Mouse (Mus musculus) kidney, embryonic 16.5 days (tissue): ENCODE results near the gene Sri. TPM values are rescaled to one million over a fixed set of nuclear protein-coding genes. Genes with fewer than 3 reads are reported as not detected.
"Not testable (repeated sequence)": the region's sequence is repeated elsewhere in the genome, so short reads cannot be mapped to it uniquely, and the experiment has no call there.

Experiments used
- ATAC-seq: fragments of 200-750 bp; cut with Nextera tagmentation; 2 replicates; pipeline ENCODE4 v1.8.0; 2017; ENCODE audit warnings: moderate TSS enrichment; ENCODE audit not compliant: low FRiP score, low TSS enrichment
- H3K27ac ChIP-seq: fragments of 300-500 bp; sonication (generic); 2 replicates; pipeline ENCODE4 v1.5.1; 2014; ENCODE audit warnings: low read length
- H3K27me3 ChIP-seq: fragments of 300-500 bp; sonication (generic); 2 replicates; pipeline ENCODE4 v1.6.1; 2014; ENCODE audit warnings: low read length, control low read depth, mixed read lengths; ENCODE audit not compliant: insufficient read depth
- H3K36me3 ChIP-seq: fragments of 300-500 bp; sonication (generic); 2 replicates; pipeline ENCODE4 v1.6.1; 2014; ENCODE audit warnings: low read length, control low read depth, mixed read lengths; ENCODE audit not compliant: insufficient read depth
- H3K4me1 ChIP-seq: fragments of 300-500 bp; sonication (generic); 2 replicates; pipeline ENCODE4 v1.6.1; 2014; ENCODE audit warnings: low read length, control low read depth, mixed read lengths; ENCODE audit not compliant: insufficient read depth
- H3K4me2 ChIP-seq: fragments of 300-500 bp; sonication (generic); replicated peaks from 2 replicates; pipeline ENCODE4 v1.6.1; 2014; ENCODE audit warnings: low read depth, low read length
- H3K4me3 ChIP-seq: fragments of 300-500 bp; sonication (generic); 2 replicates; pipeline ENCODE4 v1.5.1; 2014; ENCODE audit warnings: mild to moderate bottlenecking, low read length
- H3K9ac ChIP-seq: fragments of 300-500 bp; sonication (generic); replicated peaks from 2 replicates; pipeline ENCODE4 v1.6.1; 2014; ENCODE audit warnings: low read length
- H3K9me3 ChIP-seq: fragments of 300-500 bp; sonication (generic); 2 replicates; pipeline ENCODE4 v1.6.1; 2016; ENCODE audit warnings: low read length, control low read depth
- WGBS: fragments of 180-500 bp; shearing (Covaris S2); extraction: QIAGEN DNeasy Blood & Tissue Kit; methylation state at CpG from one replicate; pipeline ENCODE4 v1.1.7; 2014; 5-methylcytosine and 5-hydroxymethylcytosine counted together
- polyA plus RNA-seq: library from polyadenylated mRNA; unstranded; fragments of >200 nt; fragmentation: Nextera tagmentation; extraction: Ambion mirVana; gene quantifications from 2 replicates; pipeline ENCODE4 v1.2.1, GENCODE M21; 2015

Sri gene
- polyA plus RNA-seq: 351 and 360 TPM in 2 replicates

- peak; percentile 87 for ATAC-seq
- no peaks in the 10 kb centered on the region for H3K4me1 ChIP-seq
- 73% methylated on average over 6 of the region's 6 CpGs for WGBS
Observed at GRCm38 (mm10) chr5:8045855-8046254, at the start of gene Sri. Sri (plus strand) TSS chr5:8046078.

GRCm38 (mm10) chr5:7996401-7997044 is 49.4 kb upstream of the Sri start:
- ATAC-seq: no peak

More at GRCm38 (mm10) chr5:8045855-8046254, at the start of gene Sri:
- no peaks in the 10 kb centered on the region for H3K36me3 ChIP-seq
- H3K4me3 ChIP-seq: no peak within 1 kb of the TSS
- no peak within 1 kb of the TSS for H3K9ac ChIP-seq
- H3K9me3 ChIP-seq: no peaks in the 10 kb centered on the region
- H3K27ac ChIP-seq: no peak within 1 kb of the TSS
- H3K4me2 ChIP-seq: no peak within 1 kb of the TSS
- no peaks in the 10 kb centered on the region for H3K27me3 ChIP-seq

GRCm38 (mm10) chr5:7997086-7997485 is 48.8 kb upstream of the Sri start:
- H3K36me3 ChIP-seq: no peaks in the 10 kb centered on the region
- no peaks in the 10 kb centered on the region for H3K27me3 ChIP-seq
- no peak overlapping the region for H3K9ac ChIP-seq
- no peaks in the 10 kb centered on the region for H3K4me1 ChIP-seq
- no peak overlapping the region for H3K4me2 ChIP-seq
- no peak for ATAC-seq
- H3K27ac ChIP-seq: no peak overlapping the region
- no peaks in the 10 kb centered on the region for H3K9me3 ChIP-seq
- 90% methylated on average over 2 of the region's 2 CpGs for whole genome bisulfite sequencing
- no peak overlapping the region for H3K4me3 ChIP-seq

More at GRCm38 (mm10) chr5:7996401-7997044, 49.4 kb upstream of the Sri start:
- Histone ChIP-seq H3K9ac (no peak overlapping the region), H3K4me2 (no peak overlapping the region), H3K27ac (no peak overlapping the region), H3K9me3 (no peaks in the 10 kb centered on the region), H3K27me3 (no peaks in the 10 kb centered on the region), H3K4me3 (no peak overlapping the region), H3K36me3 (no peaks in the 10 kb centered on the region), H3K4me1 (no peaks in the 10 kb centered on the region)
- WGBS: 46% methylated on average over 8 of the region's 8 CpGs

- ATAC-seq: no peak
Observed at GRCm38 (mm10) chr5:8000466-8000865, 45.4 kb upstream of the Sri start.

GRCm38 (mm10) chr5:8002827-8003226 is 43.1 kb upstream of the Sri start:
- Histone ChIP-seq H3K4me1 (no peaks in the 10 kb centered on the region), H3K4me2 (no peak overlapping the region), H3K9me3 (0 out of 2 replicates have a peak, but pooled peaks cover 6% of the 10 kb centered on the region), H3K27me3 (no peaks in the 10 kb centered on the region), H3K9ac (no peak overlapping the region), H3K4me3 (no peak overlapping the region), H3K27ac (no peak overlapping the region), H3K36me3 (no peaks in the 10 kb centered on the region)
- ATAC-seq: no peak

More at GRCm38 (mm10) chr5:8000466-8000865, 45.4 kb upstream of the Sri start:
- Histone ChIP-seq H3K9ac (no peak overlapping the region), H3K27me3 (no peaks in the 10 kb centered on the region), H3K4me2 (no peak overlapping the region), H3K4me3 (no peak overlapping the region), H3K36me3 (no peaks in the 10 kb centered on the region), H3K4me1 (no peaks in the 10 kb centered on the region), H3K27ac (no peak overlapping the region), H3K9me3 (no peaks in the 10 kb centered on the region)
- WGBS: 85% methylated on average over 10 of the region's 10 CpGs

- 71% methylated on average over 3 of the region's 3 CpGs for WGBS
- Histone ChIP-seq H3K9ac (no peak overlapping the region), H3K27me3 (no peaks in the 10 kb centered on the region), H3K4me1 (no peaks in the 10 kb centered on the region), H3K27ac (no peak overlapping the region), H3K36me3 (no peaks in the 10 kb centered on the region), H3K4me3 (no peak overlapping the region), H3K4me2 (no peak overlapping the region), H3K9me3 (peaks cover 11% of the 10 kb centered on the region)
- ATAC-seq: no peak
Observed at GRCm38 (mm10) chr5:8013276-8013675, 32.6 kb upstream of the Sri start.

GRCm38 (mm10) chr5:8034596-8034995 is 11.3 kb upstream of the Sri start:
- not testable (repeated sequence) for H3K4me2 ChIP-seq, H3K9me3 ChIP-seq, H3K4me1 ChIP-seq, H3K27ac ChIP-seq, H3K9ac ChIP-seq, ATAC-seq, H3K4me3 ChIP-seq, H3K27me3 ChIP-seq, H3K36me3 ChIP-seq
- WGBS: 85% methylated on average over 6 of the region's 6 CpGs

- no peak overlapping the region for H3K4me3 ChIP-seq
- no peaks in the 10 kb centered on the region for H3K27me3 ChIP-seq
- H3K4me2 ChIP-seq: no peak overlapping the region
- H3K27ac ChIP-seq: no peak overlapping the region
- H3K9me3 ChIP-seq: no peaks in the 10 kb centered on the region
- 0 out of 2 replicates have a peak, but pooled peaks cover 7% of the 10 kb centered on the region for H3K36me3 ChIP-seq
- WGBS: 88% methylated on average over 4 of the region's 4 CpGs
- H3K4me1 ChIP-seq: peaks cover 18% of the 10 kb centered on the region
- no peak for ATAC-seq
- no peak overlapping the region for H3K9ac ChIP-seq
Observed at GRCm38 (mm10) chr5:8053827-8054226, 7.9 kb downstream of the Sri start.

GRCm38 (mm10) chr5:8055721-8056129 is 9.8 kb downstream of the Sri start:
- H3K9ac ChIP-seq: peak overlapping the region; percentile 94
- H3K4me2 ChIP-seq: peak overlapping the region; percentile 60
- H3K4me3 ChIP-seq: peak overlapping the region; percentile 82
- H3K27me3 ChIP-seq: no peaks in the 10 kb centered on the region
- peaks cover 22% of the 10 kb centered on the region for H3K36me3 ChIP-seq
- H3K4me1 ChIP-seq: peaks cover 18% of the 10 kb centered on the region
- no peaks in the 10 kb centered on the region for H3K9me3 ChIP-seq
- ATAC-seq: no peak
- peak overlapping the region; percentile 96 for H3K27ac ChIP-seq
- 31% methylated on average over 8 of the region's 8 CpGs for WGBS

GRCm38 (mm10) chr5:8056141-8057017 is 10.5 kb downstream of the Sri start:
- H3K36me3 ChIP-seq: peaks cover 22% of the 10 kb centered on the region
- H3K4me3 ChIP-seq: peak overlapping the region; percentile 82
- under 1% methylated on average over 60 of the region's 60 CpGs for WGBS
- peak; percentile 100 for ATAC-seq
- H3K4me1 ChIP-seq: peaks cover 18% of the 10 kb centered on the region
- peak overlapping the region; percentile 94 for H3K9ac ChIP-seq
- no peaks in the 10 kb centered on the region for H3K27me3 ChIP-seq
- H3K9me3 ChIP-seq: no peaks in the 10 kb centered on the region
- H3K27ac ChIP-seq: peak overlapping the region; percentile 96
- peak overlapping the region; percentile 60 for H3K4me2 ChIP-seq
